Mouse (Mus musculus) gastrocnemius, postnatal 25 days (tissue): ENCODE measurements around the gene Abraxas1. TPM values are rescaled to one million over a fixed set of nuclear protein-coding genes. Genes with fewer than 3 reads are reported as not detected.

Experiments used
- DNase-seq: peaks from one replicate; pipeline ENCODE4 v3.0.0; 2022
- total RNA-seq, 2 experiments: library from RNA; stranded (reverse); gene quantifications; 1 replicate in 1 of 2; 2 replicates in 1 of 2; pipeline ENCODE4 v1.2.3; 2021

The Abraxas1 gene
- total RNA-seq, 2 experiments from 2014 or later, result 4.5 to 5.2 TPM

DNA sequence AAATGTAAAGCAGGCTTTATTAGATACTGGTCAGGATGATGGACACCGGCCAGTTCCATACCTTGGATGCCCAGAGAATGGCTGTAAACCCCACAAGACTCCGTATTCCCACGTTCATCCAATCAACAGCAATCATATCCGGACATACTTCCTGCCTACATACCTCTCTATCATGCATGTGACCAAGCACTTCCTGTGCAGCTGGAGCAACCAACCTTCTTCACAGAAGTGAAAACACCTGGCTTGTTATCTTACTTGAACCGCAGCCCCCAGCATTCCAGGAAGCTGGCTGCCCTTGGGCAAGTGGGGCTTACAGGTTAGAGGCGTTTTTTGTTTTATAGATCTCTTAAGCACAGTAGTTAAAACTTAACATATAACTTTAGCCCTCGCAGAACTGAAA, 2.1 kb upstream of the Abraxas1 start:
- DNase-seq, result no peak

DNA sequence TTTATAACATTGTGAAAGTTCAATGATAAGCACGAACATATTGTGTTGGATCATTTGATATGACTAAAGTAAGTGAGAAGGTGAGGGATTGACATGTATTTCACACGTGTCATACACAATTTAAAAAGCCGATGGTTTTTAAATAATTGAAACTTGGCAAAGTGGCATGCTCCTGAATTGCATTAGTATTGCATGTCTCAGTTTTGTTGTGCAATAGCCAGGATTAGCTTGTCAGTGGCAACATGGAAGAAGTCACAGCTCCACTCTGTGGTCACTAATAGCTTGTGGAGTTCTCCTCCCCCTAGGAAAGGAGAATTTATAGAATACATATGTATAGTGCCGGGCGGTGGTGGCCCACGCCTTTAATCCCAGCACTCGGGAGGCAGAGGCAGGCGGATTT, 610 bp upstream of the Abraxas1 start:
- DNase-seq, result no peak

DNA sequence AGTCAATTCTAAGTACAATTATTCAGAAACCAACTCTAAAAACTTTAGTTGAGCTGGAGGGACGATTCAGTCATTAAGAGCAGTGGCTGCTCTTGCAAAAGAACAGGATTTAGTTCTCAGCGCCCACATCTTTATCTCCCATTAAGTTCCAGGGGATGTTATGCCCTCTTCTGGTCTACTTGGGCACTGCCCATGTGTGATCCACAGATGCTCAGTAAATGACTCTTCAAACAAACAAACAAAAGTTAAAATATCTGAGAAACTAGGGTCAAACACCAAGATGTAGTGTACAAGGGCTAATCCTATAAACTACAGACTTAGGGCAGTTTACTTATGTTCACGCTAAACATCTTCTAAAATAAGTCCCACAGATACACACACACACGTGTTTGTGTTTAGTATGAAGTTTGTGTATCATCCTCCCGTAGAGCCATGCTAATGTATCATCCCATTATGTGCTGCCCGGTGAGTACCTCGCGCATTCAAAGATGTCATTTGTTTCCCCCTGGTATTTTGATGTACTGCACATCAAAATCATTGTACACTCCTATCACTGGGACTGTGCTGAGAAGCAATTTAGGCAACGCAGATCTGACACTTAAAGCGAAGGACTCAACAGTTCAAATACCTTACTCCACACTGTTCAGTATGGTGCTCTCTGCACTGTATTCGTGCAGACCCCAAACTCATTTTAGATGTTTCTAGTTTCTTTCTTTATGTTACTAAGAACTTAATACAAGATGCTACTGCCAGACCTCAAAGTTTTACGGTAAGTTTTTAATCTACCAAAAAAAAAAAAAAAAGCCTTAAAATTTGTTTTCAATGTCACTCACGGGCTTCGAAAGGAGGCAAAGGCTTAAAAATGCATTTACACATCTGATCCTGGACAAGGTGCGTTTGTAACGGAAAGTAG, 941 bp downstream of the Abraxas1 start:
- DNase-seq, result no peak

DNA sequence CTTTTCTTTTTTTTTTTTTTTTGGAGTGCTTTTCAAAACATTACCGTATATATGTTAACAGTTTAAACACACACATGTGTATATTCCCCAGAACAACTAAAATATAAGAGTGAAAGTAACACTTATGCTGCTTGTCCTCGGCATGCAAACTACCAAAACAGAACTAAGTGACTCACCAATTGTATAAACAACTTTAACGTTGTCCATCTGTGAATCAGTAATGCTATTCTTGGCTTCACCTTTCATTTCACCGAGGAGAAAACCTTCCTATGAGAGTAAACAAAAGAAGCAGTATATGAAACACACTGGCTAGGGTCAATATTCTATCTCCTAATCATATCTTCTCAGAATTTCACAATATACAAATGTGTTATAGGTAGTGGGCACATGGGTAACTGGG, 2.4 kb downstream of the Abraxas1 start:
- no peak for DNase-seq

DNA sequence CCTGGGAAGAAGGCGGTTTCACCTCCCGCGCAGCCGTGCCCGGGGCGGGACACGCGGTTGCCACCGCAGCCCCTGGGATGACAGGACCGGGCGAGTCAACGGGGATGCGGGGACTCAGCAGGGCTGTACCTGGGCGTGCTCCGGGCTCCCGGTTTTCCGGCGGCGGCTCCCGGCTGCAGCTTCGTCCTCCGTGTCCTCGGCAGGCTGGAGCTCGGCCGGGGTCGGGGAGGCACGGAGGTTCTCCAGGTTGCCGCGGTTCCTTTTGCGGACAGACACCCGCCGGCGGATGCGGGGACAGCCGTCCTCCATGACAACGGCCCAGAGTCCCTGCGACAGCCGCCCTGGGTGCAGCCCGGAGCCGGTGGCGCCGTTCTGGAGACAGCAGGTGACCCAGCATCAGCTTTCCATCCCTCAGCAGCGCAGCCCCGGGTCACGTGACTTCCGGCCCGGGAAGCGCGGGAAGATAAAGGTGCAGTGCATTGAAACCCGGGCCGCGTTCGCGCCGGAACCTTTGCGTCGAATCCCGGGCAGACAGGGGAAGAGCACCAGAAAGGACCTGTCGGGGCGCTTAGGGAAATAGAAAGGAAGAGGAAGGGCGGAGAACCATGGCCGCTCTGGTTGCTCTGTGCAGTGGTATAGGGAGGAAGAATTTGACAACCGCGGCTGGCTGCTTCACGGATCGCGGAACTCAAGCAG, 22.5 kb downstream of the Abraxas1 start, which contains the start of the genes Helq and Mrps18c:
Gene Helq (minus strand): TSS at position 434 of the 696 bp plus-strand sequence.
Gene Mrps18c (plus strand): TSS at position 463 of the 696 bp plus-strand sequence.
- DNase-seq, result peak; percentile 86

DNA sequence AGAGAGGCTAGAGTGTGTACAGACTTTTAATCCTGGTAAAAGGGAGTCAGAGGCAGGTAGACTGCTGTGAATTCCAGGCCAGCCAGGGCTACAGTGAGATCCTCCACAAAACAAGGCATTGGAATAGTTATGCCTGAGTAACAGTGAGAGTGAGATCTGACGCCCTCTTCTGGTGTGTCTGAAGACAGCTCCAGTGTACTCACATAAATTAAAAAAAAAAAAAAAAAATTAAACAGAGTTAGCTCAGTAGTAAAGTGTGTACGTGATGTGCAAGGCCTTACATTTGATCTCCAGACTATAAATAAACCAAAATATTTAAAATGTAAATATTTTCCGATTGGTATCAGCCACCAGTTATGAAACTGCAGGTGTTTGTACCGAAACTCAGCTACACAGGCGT, 26.7 kb downstream of the Abraxas1 start:
- no peak for DNase-seq

DNA sequence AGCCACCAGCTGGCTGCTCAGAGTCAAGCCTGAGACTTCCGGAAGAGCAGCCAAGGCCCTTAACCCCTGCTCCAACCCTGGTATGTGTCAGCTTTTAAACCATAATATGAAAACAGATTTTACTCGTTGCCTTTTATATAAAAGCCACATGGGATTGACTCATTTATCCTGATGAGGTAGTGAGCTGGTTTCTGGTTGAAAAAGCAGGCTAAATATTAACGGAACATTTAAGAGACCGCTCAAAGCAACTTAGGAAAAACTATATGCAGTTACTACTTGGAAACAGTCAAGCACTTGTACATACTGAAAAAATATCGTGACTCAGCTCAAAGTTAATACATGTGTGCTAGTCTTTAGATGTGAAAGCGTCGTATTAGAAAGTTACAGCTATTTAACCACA, 28.5 kb downstream of the Abraxas1 start:
- DNase-seq, result no peak

DNA sequence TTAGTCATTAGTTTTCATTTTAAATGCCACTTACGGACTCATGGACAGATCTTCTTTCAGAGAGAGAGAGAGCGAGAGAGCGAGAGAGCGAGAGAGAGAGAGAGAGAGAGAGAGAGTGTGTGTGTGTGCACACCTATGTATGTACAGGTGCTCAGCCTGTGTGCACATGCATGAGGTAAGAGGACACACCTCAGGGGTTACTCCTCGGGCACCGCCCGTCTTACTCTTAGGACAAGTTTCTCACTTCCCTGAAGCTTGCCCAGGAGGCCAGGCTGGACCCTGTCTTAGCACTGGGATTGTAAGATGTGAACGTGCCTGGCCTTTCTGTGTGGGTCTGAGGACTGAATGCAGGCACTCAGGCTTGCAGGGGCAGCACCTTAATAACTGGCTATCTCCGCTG, 33.2 kb downstream of the Abraxas1 start:
- no peak for DNase-seq

DNA sequence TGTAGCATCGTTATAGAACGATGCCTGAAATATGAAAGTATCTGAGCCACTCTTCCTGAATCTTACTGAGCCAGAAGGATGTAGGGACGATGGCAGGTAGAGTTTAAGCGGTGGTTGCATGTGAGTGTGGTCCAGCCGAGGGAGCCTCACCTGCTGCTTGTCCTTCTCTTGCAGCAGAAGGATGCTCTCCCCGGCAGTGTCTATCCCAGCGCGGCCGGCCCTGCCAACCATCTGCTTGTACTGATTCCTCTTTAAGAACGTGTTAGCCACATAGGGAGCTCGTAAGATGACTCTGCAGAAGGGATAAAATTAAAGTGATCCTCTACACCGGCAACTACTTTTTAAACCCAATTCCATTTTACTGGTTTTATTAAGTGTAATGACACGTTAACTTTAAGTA, 41.8 kb downstream of the Abraxas1 start:
- DNase-seq, result no peak

DNA sequence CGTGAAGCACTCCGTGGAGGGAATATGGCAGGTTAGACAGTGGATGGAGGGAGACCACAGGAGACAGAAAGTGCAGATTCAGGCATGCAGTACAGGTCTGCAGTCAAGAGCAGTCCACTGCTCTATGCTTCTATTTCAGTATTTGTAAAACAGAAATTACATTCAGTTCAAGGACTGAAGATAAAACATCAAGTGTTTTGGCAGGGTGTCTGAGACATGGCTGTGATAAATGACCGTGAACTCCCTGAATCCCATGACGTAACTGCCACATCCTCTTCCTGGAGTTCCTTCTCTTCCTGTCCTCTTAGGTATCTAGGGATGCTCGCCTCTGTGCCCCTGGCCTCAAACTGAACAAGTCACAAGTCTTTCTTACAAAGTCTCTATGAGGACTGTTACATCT, 43.9 kb downstream of the Abraxas1 start:
- DNase-seq, result no peak

DNA sequence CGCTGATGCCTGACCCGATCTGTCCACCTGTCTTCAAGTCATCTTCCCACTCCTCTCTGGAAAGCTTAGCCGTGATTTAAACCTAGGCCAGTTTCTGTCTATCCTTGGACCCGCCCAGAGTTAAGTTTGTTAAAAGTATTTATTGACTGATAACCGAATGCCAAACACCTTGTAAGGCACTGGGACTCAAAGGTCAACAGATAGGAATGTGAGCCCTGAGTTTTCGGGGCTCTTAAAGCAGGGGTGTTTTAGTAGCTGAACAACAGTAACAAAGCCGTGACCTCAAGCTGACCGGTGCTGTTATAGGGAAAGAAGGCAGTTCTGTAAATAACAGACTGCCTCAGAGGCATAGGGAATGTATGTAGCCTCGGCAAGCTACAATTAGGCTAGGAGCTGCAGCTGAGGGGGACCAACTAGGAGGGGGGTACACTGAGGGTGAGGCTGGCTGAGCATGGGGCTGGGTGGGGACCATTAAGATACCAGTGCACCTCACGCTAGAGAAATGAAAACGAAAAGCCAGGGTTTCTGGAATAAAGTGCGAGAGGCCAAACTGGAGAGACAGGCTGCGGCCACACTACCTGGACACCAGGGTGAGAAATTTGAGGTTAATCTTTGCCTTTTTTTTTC, 44.9 kb downstream of the Abraxas1 start:
- DNase-seq, result no peak

DNA sequence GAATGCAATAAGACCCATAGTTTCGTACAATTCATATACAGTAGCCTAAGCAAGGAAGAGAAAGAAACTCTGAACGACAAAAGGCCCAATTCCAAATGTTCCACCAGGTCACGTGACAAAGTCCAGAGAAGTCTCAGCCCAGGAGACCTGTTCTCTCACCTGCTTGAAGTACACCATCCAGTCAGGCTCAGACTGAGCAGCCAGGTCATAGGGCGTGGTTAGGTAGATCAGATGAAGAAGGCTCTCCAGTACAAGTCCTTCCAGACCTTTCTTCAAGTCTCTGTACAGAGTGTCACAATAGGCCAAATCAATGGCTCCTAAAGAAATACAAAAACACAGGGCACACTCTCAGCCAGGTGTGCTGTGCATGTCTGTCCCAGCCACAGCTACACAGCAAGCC, 49.2 kb downstream of the Abraxas1 start:
- no peak for DNase-seq

DNA sequence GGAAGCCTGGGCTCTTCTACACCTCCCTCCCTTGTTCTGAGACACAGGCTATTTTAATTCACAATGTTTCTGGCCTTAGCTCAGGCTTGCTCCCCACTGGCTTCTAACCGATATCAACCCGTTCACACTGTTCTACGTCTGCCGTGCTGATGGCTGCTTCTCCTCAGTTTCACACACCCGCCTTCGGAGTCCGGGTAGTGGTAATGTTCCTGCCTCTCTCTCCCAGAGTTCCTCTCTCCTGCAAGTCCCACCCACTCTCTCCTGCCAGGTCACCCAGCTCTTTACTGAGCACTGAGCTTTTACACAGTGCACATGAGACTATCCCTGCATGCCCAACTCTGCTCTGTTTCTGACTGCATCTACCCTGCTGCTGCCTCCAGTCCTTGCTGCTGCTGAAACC, 54.7 kb downstream of the Abraxas1 start:
- DNase-seq, result no peak

DNA sequence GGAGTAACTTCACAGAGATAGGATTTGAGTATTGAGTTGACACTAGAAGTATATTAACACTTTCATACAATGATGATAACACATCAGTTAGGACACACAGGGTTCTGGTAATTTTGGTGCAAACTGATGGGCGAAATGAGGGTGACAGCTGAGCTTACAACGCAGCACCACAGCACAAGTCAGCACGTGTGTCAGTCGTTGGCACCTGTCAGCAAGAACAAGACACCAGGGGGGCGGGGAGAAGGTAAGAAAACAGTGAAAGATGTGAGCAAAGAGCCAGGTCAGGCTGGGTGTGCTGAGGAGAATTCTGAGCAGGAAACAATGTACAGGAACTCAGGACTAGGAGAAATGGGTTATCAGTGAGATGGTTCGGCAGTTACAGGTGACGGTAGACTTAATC, 59.0 kb downstream of the Abraxas1 start:
- no peak for DNase-seq

DNA sequence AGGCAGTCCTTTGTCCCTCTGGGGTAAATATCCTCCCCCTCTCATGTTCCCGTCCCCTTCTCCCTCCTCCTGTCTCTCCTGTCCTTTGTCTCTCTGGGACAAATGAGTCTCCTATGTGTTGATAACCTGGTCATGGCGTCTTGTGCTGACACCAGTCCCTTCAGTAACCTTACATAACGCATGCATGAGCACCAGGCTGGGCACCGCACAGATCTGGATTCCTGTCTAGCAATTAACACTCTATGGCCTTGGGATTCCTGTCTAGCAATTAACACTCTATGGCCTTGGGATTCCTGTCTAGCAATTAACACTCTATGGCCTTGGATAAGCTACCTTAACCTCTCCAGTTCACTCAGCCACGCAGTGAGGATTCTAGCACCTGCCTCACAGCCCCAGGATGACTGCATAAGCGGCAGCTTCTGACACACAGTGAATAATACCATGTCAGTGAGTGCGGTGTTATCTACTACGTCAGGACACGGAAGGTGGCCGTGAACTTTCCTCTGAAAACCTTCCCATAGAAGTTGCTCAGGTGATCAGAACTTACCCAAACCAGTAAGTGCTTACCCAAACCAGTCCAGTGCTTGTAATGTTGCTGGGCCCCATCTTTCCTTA, 60.6 kb downstream of the Abraxas1 start:
- DNase-seq, result no peak

DNA sequence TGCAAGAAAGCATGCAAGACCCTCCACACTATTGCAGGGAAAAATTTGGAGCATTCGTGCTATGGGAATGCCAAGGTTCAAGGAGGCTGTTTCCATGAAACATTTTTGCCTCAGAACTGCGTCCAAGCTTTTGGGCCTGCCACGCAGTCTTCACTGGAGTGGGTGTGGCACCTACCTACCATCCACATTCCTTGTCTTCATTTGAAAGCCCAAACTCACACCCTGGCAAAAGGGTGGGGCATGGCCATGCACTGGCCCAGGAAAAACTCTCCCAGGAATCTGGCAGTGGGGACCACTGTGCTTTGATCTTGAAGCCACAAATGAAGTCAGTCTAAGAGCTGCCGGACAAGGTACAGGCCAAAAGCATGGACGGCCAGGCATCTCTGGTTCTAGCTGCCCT, 62.6 kb downstream of the Abraxas1 start:
- no peak for DNase-seq

Other genes starting within 250 kb of the Abraxas1 start
- 1 to 10 TPM in 1 of 2 experiments, not detected in 1; 1.3 TPM for gene Plac8, start 248.7 kb downstream of the Abraxas1 start, total RNA-seq
- 10 to 100 TPM; 58.4 to 61.5 TPM for gene Coq2, start 145.8 kb downstream of the Abraxas1 start, total RNA-seq
- under 1 TPM; 0.13 to 0.70 TPM for gene Hpse, start 101.2 kb downstream of the Abraxas1 start, total RNA-seq
- gene Helq, start 22.4 kb downstream of the Abraxas1 start, total RNA-seq, result 1 to 10 TPM; 6.1 to 6.3 TPM
- gene Mrps18c, start 22.3 kb downstream of the Abraxas1 start, total RNA-seq, result 10 to 100 TPM; 65.7 to 67.6 TPM
- 1 to 10 TPM; 4.9 to 7.0 TPM for gene Gpat3, start 24.7 kb upstream of the Abraxas1 start, total RNA-seq